Mouse (Mus musculus): ENCODE data around the gene Slc27a5. TPM values are rescaled to one million over a fixed set of nuclear protein-coding genes. Genes with fewer than 3 reads are reported as not detected.

Gene Slc27a5
- polyA plus RNA-seq, 1 experiment = not detected

GRCm38 (mm10) chr7:13041256-13041655 lies 43.3 kb upstream of the Slc27a5 start:
- no peaks in the 10 kb centered on the region for H3K36me3 ChIP-seq (ENCODE audit: control insufficient read depth, insufficient read depth, low read length, poor library complexity, severe bottlenecking)
- TF ChIP-seq POLR2A (IDR thresholded peaks at IDR 0.05; ENCODE audit: insufficient read depth, low read length) = no peak
- no peak for TF ChIP-seq CTCF (IDR thresholded peaks at IDR 0.05; ENCODE audit: low read depth, low read length)
- TF ChIP-seq EP300 (IDR thresholded peaks at IDR 0.05; ENCODE audit: insufficient read depth, low read depth, low read length) = no peak
- no peak overlapping the region for H3K27ac ChIP-seq (ENCODE audit: insufficient read depth, low read length)
- no peak overlapping the region for H3K4me3 ChIP-seq (ENCODE audit: low read depth, low read length)
- no peaks in the 10 kb centered on the region for H3K4me1 ChIP-seq (ENCODE audit: control insufficient read depth, insufficient read depth, low read length)
- no peaks in the 10 kb centered on the region for H3K9me3 ChIP-seq (replicated peaks; ENCODE audit: control insufficient read depth, insufficient read depth, low read length, poor library complexity, severe bottlenecking)
- no peak overlapping the region for H3K9ac ChIP-seq (ENCODE audit: low read depth, poor library complexity, severe bottlenecking)
- H3K27me3 ChIP-seq (ENCODE audit: control insufficient read depth, insufficient read depth, low read length, poor library complexity, severe bottlenecking) = no peaks in the 10 kb centered on the region

GRCm38 (mm10) chr7:13039181-13039580 lies 41.2 kb upstream of the Slc27a5 start:
- H3K4me1 ChIP-seq (ENCODE audit: control insufficient read depth, insufficient read depth, low read length) = no peaks in the 10 kb centered on the region
- H3K27me3 ChIP-seq (ENCODE audit: control insufficient read depth, insufficient read depth, low read length, poor library complexity, severe bottlenecking) = no peaks in the 10 kb centered on the region
- no peaks in the 10 kb centered on the region for H3K9me3 ChIP-seq (replicated peaks; ENCODE audit: control insufficient read depth, insufficient read depth, low read length, poor library complexity, severe bottlenecking)
- no peak for TF ChIP-seq POLR2A (IDR thresholded peaks at IDR 0.05; ENCODE audit: insufficient read depth, low read length)
- TF ChIP-seq EP300 (IDR thresholded peaks at IDR 0.05; ENCODE audit: insufficient read depth, low read depth, low read length) = no peak
- TF ChIP-seq CTCF (IDR thresholded peaks at IDR 0.05; ENCODE audit: low read depth, low read length) = no peak
- H3K27ac ChIP-seq (ENCODE audit: insufficient read depth, low read length) = peak overlapping the region; percentile 82; the same call in 1 of the 2 replicates
- H3K9ac ChIP-seq (ENCODE audit: low read depth, poor library complexity, severe bottlenecking) = peak overlapping the region; percentile 78
- peaks cover 9% of the 10 kb centered on the region; the same call in 1 of the 2 replicates for H3K36me3 ChIP-seq (ENCODE audit: control insufficient read depth, insufficient read depth, low read length, poor library complexity, severe bottlenecking)
- peak overlapping the region; percentile 82 for H3K4me3 ChIP-seq (ENCODE audit: low read depth, low read length)

- no peaks in the 10 kb centered on the region for H3K9me3 ChIP-seq (replicated peaks; ENCODE audit: control insufficient read depth, insufficient read depth, low read length, poor library complexity, severe bottlenecking)
- peaks cover 9% of the 10 kb centered on the region; the same call in 1 of the 2 replicates for H3K36me3 ChIP-seq (ENCODE audit: control insufficient read depth, insufficient read depth, low read length, poor library complexity, severe bottlenecking)
- H3K4me3 ChIP-seq (ENCODE audit: low read depth, low read length) = peak overlapping the region; percentile 82
- peak overlapping the region; percentile 78 for H3K9ac ChIP-seq (ENCODE audit: low read depth, poor library complexity, severe bottlenecking)
- no peaks in the 10 kb centered on the region for H3K4me1 ChIP-seq (ENCODE audit: control insufficient read depth, insufficient read depth, low read length)
- no peak for TF ChIP-seq EP300 (IDR thresholded peaks at IDR 0.05; ENCODE audit: insufficient read depth, low read depth, low read length)
- no peak for TF ChIP-seq CTCF (IDR thresholded peaks at IDR 0.05; ENCODE audit: low read depth, low read length)
- no peak for TF ChIP-seq POLR2A (IDR thresholded peaks at IDR 0.05; ENCODE audit: insufficient read depth, low read length)
- H3K27me3 ChIP-seq (ENCODE audit: control insufficient read depth, insufficient read depth, low read length, poor library complexity, severe bottlenecking) = no peaks in the 10 kb centered on the region
- peak overlapping the region; percentile 82 for H3K27ac ChIP-seq (ENCODE audit: insufficient read depth, low read length)
These were observed 40.7 kb upstream of the Slc27a5 start for GRCm38 (mm10) chr7:13038621-13039169.

GRCm38 (mm10) chr7:13037901-13038555 lies 40.0 kb upstream of the Slc27a5 start, which contains the start of gene Ube2m:
TSS of gene Ube2m (minus strand) at chr7:13038275.
- no peaks in the 10 kb centered on the region for H3K27me3 ChIP-seq (ENCODE audit: control insufficient read depth, insufficient read depth, low read length, poor library complexity, severe bottlenecking)
- peak within 1 kb of the TSS; percentile 82 for H3K27ac ChIP-seq (ENCODE audit: insufficient read depth, low read length)
- peak within 1 kb of the TSS; percentile 82 for H3K4me3 ChIP-seq (ENCODE audit: low read depth, low read length)
- no peaks in the 10 kb centered on the region for H3K4me1 ChIP-seq (ENCODE audit: control insufficient read depth, insufficient read depth, low read length)
- peak within 1 kb of the TSS; percentile 78 for H3K9ac ChIP-seq (ENCODE audit: low read depth, poor library complexity, severe bottlenecking)
- peaks cover 12% of the 10 kb centered on the region; the same call in 1 of the 2 replicates for H3K36me3 ChIP-seq (ENCODE audit: control insufficient read depth, insufficient read depth, low read length, poor library complexity, severe bottlenecking)
- peak; percentile 8 for TF ChIP-seq POLR2A (IDR thresholded peaks at IDR 0.05; ENCODE audit: insufficient read depth, low read length)
- no peak for TF ChIP-seq CTCF (IDR thresholded peaks at IDR 0.05; ENCODE audit: low read depth, low read length)
- no peak for TF ChIP-seq EP300 (IDR thresholded peaks at IDR 0.05; ENCODE audit: insufficient read depth, low read depth, low read length)
- H3K9me3 ChIP-seq (replicated peaks; ENCODE audit: control insufficient read depth, insufficient read depth, low read length, poor library complexity, severe bottlenecking) = no peaks in the 10 kb centered on the region

GRCm38 (mm10) chr7:13037366-13037765 lies 39.4 kb upstream of the Slc27a5 start:
- H3K4me3 ChIP-seq (ENCODE audit: low read depth, low read length) = peak overlapping the region; percentile 82
- H3K4me1 ChIP-seq (ENCODE audit: control insufficient read depth, insufficient read depth, low read length) = no peaks in the 10 kb centered on the region
- H3K27ac ChIP-seq (ENCODE audit: insufficient read depth, low read length) = peak overlapping the region; percentile 55
- peaks cover 16% of the 10 kb centered on the region; the same call in 1 of the 2 replicates for H3K36me3 ChIP-seq (ENCODE audit: control insufficient read depth, insufficient read depth, low read length, poor library complexity, severe bottlenecking)
- no peaks in the 10 kb centered on the region for H3K9me3 ChIP-seq (replicated peaks; ENCODE audit: control insufficient read depth, insufficient read depth, low read length, poor library complexity, severe bottlenecking)
- TF ChIP-seq POLR2A (IDR thresholded peaks at IDR 0.05; ENCODE audit: insufficient read depth, low read length) = no peak
- TF ChIP-seq CTCF (IDR thresholded peaks at IDR 0.05; ENCODE audit: low read depth, low read length) = no peak
- no peak for TF ChIP-seq EP300 (IDR thresholded peaks at IDR 0.05; ENCODE audit: insufficient read depth, low read depth, low read length)
- no peaks in the 10 kb centered on the region for H3K27me3 ChIP-seq (ENCODE audit: control insufficient read depth, insufficient read depth, low read length, poor library complexity, severe bottlenecking)
- peak overlapping the region; percentile 78 for H3K9ac ChIP-seq (ENCODE audit: low read depth, poor library complexity, severe bottlenecking)

GRCm38 (mm10) chr7:13036806-13037205 lies 38.8 kb upstream of the Slc27a5 start:
- no peaks in the 10 kb centered on the region for H3K9me3 ChIP-seq (replicated peaks; ENCODE audit: control insufficient read depth, insufficient read depth, low read length, poor library complexity, severe bottlenecking)
- H3K27ac ChIP-seq (ENCODE audit: insufficient read depth, low read length) = peak overlapping the region; percentile 55
- no peaks in the 10 kb centered on the region for H3K27me3 ChIP-seq (ENCODE audit: control insufficient read depth, insufficient read depth, low read length, poor library complexity, severe bottlenecking)
- no peaks in the 10 kb centered on the region for H3K4me1 ChIP-seq (ENCODE audit: control insufficient read depth, insufficient read depth, low read length)
- peaks cover 21% of the 10 kb centered on the region for H3K36me3 ChIP-seq (ENCODE audit: control insufficient read depth, insufficient read depth, low read length, poor library complexity, severe bottlenecking)
- H3K9ac ChIP-seq (ENCODE audit: low read depth, poor library complexity, severe bottlenecking) = peak overlapping the region; percentile 78
- no peak for TF ChIP-seq CTCF (IDR thresholded peaks at IDR 0.05; ENCODE audit: low read depth, low read length)
- no peak for TF ChIP-seq POLR2A (IDR thresholded peaks at IDR 0.05; ENCODE audit: insufficient read depth, low read length)
- no peak for TF ChIP-seq EP300 (IDR thresholded peaks at IDR 0.05; ENCODE audit: insufficient read depth, low read depth, low read length)
- H3K4me3 ChIP-seq (ENCODE audit: low read depth, low read length) = peak overlapping the region; percentile 82
